Mouse (Mus musculus) heart, postnatal 0 days (tissue): ENCODE results near the gene Arhgef11.

Source experiments
- CTCF ChIP-seq: IDR thresholded peaks from 2 replicates; pipeline ENCODE4 v1.5.1; 2016; ENCODE audit warnings: antibody characterized with exemption, control low read depth, low read depth
- EP300 ChIP-seq: IDR thresholded peaks from 2 replicates; pipeline ENCODE4 v1.6.1; 2016; ENCODE audit warnings: antibody characterized with exemption, low read depth

- no peak for TF ChIP-seq CTCF
- no peak for TF ChIP-seq EP300
Measured at GRCm38 (mm10) chr3:87582259-87582658, 35.1 kb upstream of the Arhgef11 start.
